Mouse (Mus musculus): ENCODE data around the gene Plcb1.

DNA sequence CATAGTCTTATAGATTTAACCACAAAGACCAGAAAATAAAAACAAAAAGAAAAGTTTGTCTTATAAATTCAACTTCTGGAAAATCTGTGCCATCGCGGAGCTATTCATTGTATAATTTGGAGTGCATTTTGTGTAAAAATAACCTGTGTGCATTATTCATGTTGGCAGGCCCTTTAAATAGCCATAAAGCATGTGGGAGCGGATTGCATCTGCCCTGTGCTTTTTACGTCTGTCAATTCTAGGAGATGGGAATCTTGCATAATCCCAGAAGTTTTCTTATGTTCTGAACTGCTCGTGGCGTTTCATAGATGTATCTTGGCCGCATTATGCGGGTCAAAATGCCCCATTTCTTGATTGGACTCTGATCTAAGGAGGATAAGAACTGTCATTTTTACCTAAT, 224.5 kb downstream of the Plcb1 start:
- TF ChIP-seq GATA1 (IDR thresholded peaks at IDR 0.05; ENCODE audit: borderline replicate concordance, low read length) (no peak), FLI1 (IDR thresholded peaks at IDR 0.05; ENCODE audit: low read length) (no peak)

All from megakaryocyte, embryonic 14.5 days (primary cell).